Mouse (Mus musculus): ENCODE results near the gene Smarcc2.

- TF ChIP-seq POLR2A (IDR thresholded peaks at IDR 0.05; ENCODE audit: borderline replicate concordance, control insufficient read depth, low read depth, low read length) (peak; percentile 82; the same call in 1 of the 2 replicates), CTCF (IDR thresholded peaks at IDR 0.05; ENCODE audit: control insufficient read depth, insufficient read depth, low read length) (no peak; the same call in 1 of the 2 replicates)
Observed at GRCm38 (mm10) chr10:128411211-128412054, 47.6 kb upstream of the Smarcc2 start, which contains the start of the genes Nabp2 and Rnf41.

Data from bone marrow, adult 2 months (tissue).